Mouse (Mus musculus) myocyte (in vitro differentiated cells): Measurements from ENCODE around the gene Plxna2. TPM values are rescaled to one million over a fixed set of nuclear protein-coding genes. Genes with fewer than 3 reads are reported as not detected.

ENCODE experiments used
- H3K27me3 ChIP-seq: one replicate; pipeline ENCODE4 v1.6.1; 2011; ENCODE audit not compliant: control insufficient read depth, insufficient read depth, insufficient read length
- H3K36me3 ChIP-seq: one replicate; pipeline ENCODE4 v1.6.1; 2011; ENCODE audit not compliant: control insufficient read depth, insufficient read depth
- H3K4me2 ChIP-seq: one replicate; pipeline ENCODE4 v1.6.1; 2011; ENCODE audit warnings: low read depth, control low read depth
- H3K4me3 ChIP-seq: one replicate; pipeline ENCODE4 v1.5.1; 2011; ENCODE audit warnings: mild to moderate bottlenecking, control low read depth, moderate library complexity
- H3K79me2 ChIP-seq: one replicate; pipeline ENCODE4 v1.6.1; 2011; ENCODE audit not compliant: control insufficient read depth, insufficient read depth
- H3ac ChIP-seq: one replicate; pipeline ENCODE4 v1.6.1; 2011; ENCODE audit not compliant: control insufficient read depth, insufficient read length
- CEBPB ChIP-seq: IDR thresholded peaks from 2 replicates; pipeline ENCODE4 v1.6.1; 2011; ENCODE audit warnings: mild to moderate bottlenecking, moderate library complexity; ENCODE audit not compliant: poor library complexity, insufficient read depth, severe bottlenecking
- E2F4 ChIP-seq: IDR thresholded peaks from one replicate; pipeline ENCODE4 v1.6.1; 2011; ENCODE audit warnings: mild to moderate bottlenecking, control low read depth, moderate library complexity; ENCODE audit not compliant: insufficient read depth
- MAX ChIP-seq: IDR thresholded peaks from one replicate; pipeline ENCODE4 v1.6.1; 2011; ENCODE audit warnings: low read depth, mild to moderate bottlenecking, control low read depth
- MYOD1 ChIP-seq, 3 experiments: IDR thresholded peaks; one replicate each; pipeline ENCODE4 v1.6.1; 2011; ENCODE audit warnings: control low read depth in 2 of 3, low read depth in 2 of 3, mild to moderate bottlenecking in 2 of 3, moderate library complexity in 1 of 3; ENCODE audit not compliant: insufficient read length in 2 of 3, control insufficient read depth in 1 of 3
- MYOG ChIP-seq, 3 experiments: IDR thresholded peaks; one replicate each; pipeline ENCODE4 v1.6.1; 2011; ENCODE audit warnings: control low read depth in 2 of 3, low read depth in 2 of 3, mild to moderate bottlenecking in 2 of 3; ENCODE audit not compliant: insufficient read length in 2 of 3, control insufficient read depth in 1 of 3, insufficient read depth in 1 of 3
- POLR2A ChIP-seq: IDR thresholded peaks from one replicate; pipeline ENCODE4 v1.6.1; 2011; ENCODE audit warnings: low read depth, mild to moderate bottlenecking, control low read depth, moderate library complexity; ENCODE audit not compliant: insufficient read length
- POLR2AphosphoS2 ChIP-seq: IDR thresholded peaks from one replicate; pipeline ENCODE4 v1.6.1; 2011; ENCODE audit warnings: low read depth, control low read depth; ENCODE audit not compliant: insufficient read length
- REST ChIP-seq: IDR thresholded peaks from one replicate; pipeline ENCODE4 v1.6.1; 2011; ENCODE audit warnings: mild to moderate bottlenecking, control low read depth, moderate library complexity; ENCODE audit not compliant: insufficient read depth, insufficient read length
- SRF ChIP-seq: IDR thresholded peaks from one replicate; pipeline ENCODE4 v1.6.1; 2011; ENCODE audit warnings: low read depth; ENCODE audit not compliant: control insufficient read depth, insufficient read length
- TCF12 ChIP-seq: IDR thresholded peaks from one replicate; pipeline ENCODE4 v1.6.1; 2011; ENCODE audit warnings: mild to moderate bottlenecking, control low read depth; ENCODE audit not compliant: poor library complexity, insufficient read depth, severe bottlenecking
- TCF3 ChIP-seq: IDR thresholded peaks from one replicate; pipeline ENCODE4 v1.6.1; 2011; ENCODE audit warnings: low read depth, control low read depth; ENCODE audit not compliant: insufficient read length
- USF1 ChIP-seq: IDR thresholded peaks from one replicate; pipeline ENCODE4 v1.6.1; 2011; ENCODE audit warnings: low read depth, mild to moderate bottlenecking, control low read depth, moderate library complexity
- polyA plus RNA-seq: library from polyadenylated mRNA; unstranded; fragments of >200 nt; fragmentation: generic; extraction: Trizol; gene quantifications from one replicate; pipeline ENCODE4 v1.2.1, GENCODE M21; 2012; ENCODE audit warnings: missing spikeins

Plxna2 gene
- polyA plus RNA-seq, 1 experiment: 3.6 TPM

DNA sequence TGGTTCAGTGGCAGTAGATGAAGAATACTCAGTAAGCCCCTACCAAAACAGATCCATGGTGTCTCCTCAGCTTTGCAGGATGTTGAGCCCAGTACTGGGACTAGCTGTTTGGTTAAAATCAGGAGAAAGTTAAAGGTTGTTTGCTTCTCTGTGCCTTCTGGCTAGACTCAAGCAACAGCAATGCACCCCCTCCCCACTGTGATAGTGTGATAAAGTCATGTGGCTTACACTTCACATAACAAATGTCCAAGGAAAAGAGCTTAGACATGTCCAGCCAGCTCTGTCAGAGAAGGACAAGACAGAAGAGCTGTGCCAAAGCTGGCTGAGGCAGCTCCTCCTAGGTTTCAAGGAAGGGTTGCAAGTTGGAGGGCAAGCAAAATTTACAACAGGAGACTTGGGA is 190.7 kb downstream of the Plxna2 start:
- H3K36me3 ChIP-seq: peaks cover 14% of the 10 kb centered on the region
- H3ac ChIP-seq: no peak overlapping the region
- H3K4me2 ChIP-seq: no peak overlapping the region
- no peaks in the 10 kb centered on the region for H3K27me3 ChIP-seq
- no peaks in the 10 kb centered on the region for H3K79me2 ChIP-seq
- no peak overlapping the region for H3K4me3 ChIP-seq
- TF ChIP-seq SRF (no peak), TCF12 (no peak), TCF3 (no peak), MYOD1 (IDR thresholded peaks at IDR 0.05; ENCODE audit: control insufficient read depth in 1 of 3, insufficient read length in 2 of 3, low read depth in 2 of 3) (no peak), REST (no peak), MYOG (IDR thresholded peaks at IDR 0.05; ENCODE audit: control insufficient read depth in 1 of 3, insufficient read depth in 1 of 3, insufficient read length in 2 of 3, low read depth in 2 of 3) (no peak), POLR2AphosphoS2 (no peak), CEBPB (no peak), USF1 (no peak), POLR2A (no peak), MAX (no peak), E2F4 (no peak)

DNA sequence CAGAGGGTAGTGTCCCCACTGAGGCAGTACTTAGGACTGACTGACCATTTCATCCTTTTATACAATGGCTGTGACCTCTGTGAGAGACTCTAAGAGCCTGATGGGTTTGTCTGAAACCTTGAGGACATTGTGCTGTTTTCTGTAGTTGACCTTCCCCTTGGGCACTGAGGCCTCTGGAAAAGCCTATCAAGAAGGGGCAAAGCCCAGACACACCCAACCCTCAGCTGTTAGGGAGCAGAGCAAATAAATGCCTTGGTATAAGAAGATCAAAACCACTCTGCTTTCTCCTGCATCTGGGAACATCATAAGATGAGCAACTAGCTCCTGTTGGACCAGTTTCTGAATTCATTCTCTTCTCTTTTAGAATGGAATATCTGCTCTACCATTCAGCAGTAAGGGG is 191.6 kb downstream of the Plxna2 start:
- TF ChIP-seq MYOG (IDR thresholded peaks at IDR 0.05; ENCODE audit: control insufficient read depth in 1 of 3, insufficient read depth in 1 of 3, insufficient read length in 2 of 3, low read depth in 2 of 3) (no peak), REST (no peak), MYOD1 (IDR thresholded peaks at IDR 0.05; ENCODE audit: control insufficient read depth in 1 of 3, insufficient read length in 2 of 3, low read depth in 2 of 3) (no peak), CEBPB (no peak), E2F4 (no peak), POLR2AphosphoS2 (no peak), POLR2A (no peak), TCF3 (no peak), MAX (no peak), USF1 (no peak), SRF (no peak), TCF12 (no peak)
- Histone ChIP-seq H3K27me3 (no peaks in the 10 kb centered on the region), H3K36me3 (peaks cover 14% of the 10 kb centered on the region), H3ac (no peak overlapping the region), H3K79me2 (no peaks in the 10 kb centered on the region), H3K4me2 (no peak overlapping the region), H3K4me3 (no peak overlapping the region)

DNA sequence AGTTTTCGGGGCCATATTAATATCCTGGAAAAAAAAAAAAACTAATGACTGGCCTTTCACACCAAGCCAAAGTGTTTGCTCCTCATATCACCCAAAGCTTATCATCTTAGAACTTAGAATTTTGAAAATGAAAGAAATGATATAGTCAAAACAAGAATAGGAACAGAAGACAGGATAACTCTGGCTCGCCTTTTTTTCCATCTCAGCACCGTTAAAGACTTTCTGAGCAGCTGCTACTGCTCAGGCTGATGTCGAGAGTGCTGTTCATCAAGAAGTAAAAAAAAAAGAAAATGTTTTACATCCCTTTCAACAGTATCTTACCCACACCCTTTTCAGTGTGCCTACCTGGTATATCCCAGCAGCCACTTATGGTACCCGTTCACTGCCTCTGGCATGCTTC is 196.2 kb downstream of the Plxna2 start:
- H3K4me3 ChIP-seq: no peak overlapping the region
- peaks cover 7% of the 10 kb centered on the region for H3K36me3 ChIP-seq
- TF ChIP-seq E2F4 (no peak), TCF12 (no peak), REST (no peak), POLR2A (no peak), POLR2AphosphoS2 (no peak), CEBPB (no peak), MYOD1 (IDR thresholded peaks at IDR 0.05; ENCODE audit: control insufficient read depth in 1 of 3, insufficient read length in 2 of 3, low read depth in 2 of 3) (no peak), SRF (no peak), MYOG (IDR thresholded peaks at IDR 0.05; ENCODE audit: control insufficient read depth in 1 of 3, insufficient read depth in 1 of 3, insufficient read length in 2 of 3, low read depth in 2 of 3) (no peak), TCF3 (no peak), USF1 (no peak), MAX (no peak)
- H3K27me3 ChIP-seq: no peaks in the 10 kb centered on the region
- no peaks in the 10 kb centered on the region for H3K79me2 ChIP-seq
- no peak overlapping the region for H3ac ChIP-seq
- no peak overlapping the region for H3K4me2 ChIP-seq

DNA sequence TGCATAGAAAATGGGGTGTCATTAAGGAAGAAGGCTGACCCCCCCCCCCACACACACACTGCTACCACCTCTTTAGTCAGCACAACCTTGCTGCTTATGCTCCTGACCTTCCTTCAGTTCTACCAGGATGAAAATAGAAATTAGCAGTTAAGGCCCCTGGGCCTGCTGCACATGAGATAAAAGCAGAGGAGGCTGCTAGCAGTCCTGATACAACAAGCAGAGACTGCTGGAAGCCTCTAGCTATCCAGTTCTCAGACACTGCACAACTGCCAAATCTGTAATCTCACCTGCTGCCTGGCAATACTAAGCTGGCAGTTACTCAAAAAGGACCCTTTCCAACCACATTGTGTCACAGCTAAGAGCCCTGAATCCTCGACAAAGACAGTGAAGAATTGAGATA is 197.5 kb downstream of the Plxna2 start:
- Histone ChIP-seq H3K4me3 (no peak overlapping the region), H3ac (no peak overlapping the region), H3K4me2 (no peak overlapping the region), H3K79me2 (no peaks in the 10 kb centered on the region), H3K27me3 (no peaks in the 10 kb centered on the region), H3K36me3 (peaks cover 7% of the 10 kb centered on the region)
- TF ChIP-seq MYOG (IDR thresholded peaks at IDR 0.05; ENCODE audit: control insufficient read depth in 1 of 3, insufficient read depth in 1 of 3, insufficient read length in 2 of 3, low read depth in 2 of 3): no peak
- no peak for TF ChIP-seq REST
- TF ChIP-seq MYOD1 (IDR thresholded peaks at IDR 0.05; ENCODE audit: control insufficient read depth in 1 of 3, insufficient read length in 2 of 3, low read depth in 2 of 3): no peak
- no peak for TF ChIP-seq CEBPB
- no peak for TF ChIP-seq POLR2A
- TF ChIP-seq MAX: no peak
- no peak for TF ChIP-seq TCF3
- no peak for TF ChIP-seq USF1
- no peak for TF ChIP-seq E2F4
- no peak for TF ChIP-seq TCF12
- no peak for TF ChIP-seq SRF
- no peak for TF ChIP-seq POLR2AphosphoS2
